Mouse (Mus musculus) liver, adult 2 months (tissue): ENCODE results near the gene Cd82. TPM values are rescaled to one million over a fixed set of nuclear protein-coding genes. Genes with fewer than 3 reads are reported as not detected.

Experiments
- DNase-seq: peaks from one replicate; pipeline ENCODE4 v3.0.0-alpha.2; 2011; ENCODE audit warnings: low read depth, low spot score; ENCODE audit errors: extremely low read depth
- H3K27ac ChIP-seq: fragments of 200-500 bp; replicated peaks from 2 replicates; pipeline ENCODE4 v1.5.1; 2012; ENCODE audit warnings: low read depth, mild to moderate bottlenecking, control low read depth, inconsistent platforms, low read length; ENCODE audit not compliant: insufficient read depth
- H3K27me3 ChIP-seq: fragments of 200-500 bp; 2 replicates; pipeline ENCODE4 v1.6.1; 2012; ENCODE audit warnings: mild to moderate bottlenecking, moderate library complexity, low read length, inconsistent platforms; ENCODE audit not compliant: control insufficient read depth, insufficient read depth
- H3K36me3 ChIP-seq: fragments of 200-500 bp; 2 replicates; pipeline ENCODE4 v1.6.1; 2012; ENCODE audit warnings: low read length, inconsistent platforms; ENCODE audit not compliant: control insufficient read depth, insufficient read depth
- H3K4me1 ChIP-seq: fragments of 200-500 bp; 2 replicates; pipeline ENCODE4 v1.6.1; 2011; ENCODE audit warnings: low read length; ENCODE audit not compliant: control insufficient read depth, insufficient read depth
- H3K4me3 ChIP-seq: fragments of 200-500 bp; 2 replicates; pipeline ENCODE4 v1.5.1; 2011; ENCODE audit warnings: low read depth, mild to moderate bottlenecking, control low read depth, low read length, moderate library complexity; ENCODE audit not compliant: insufficient read depth
- H3K79me2 ChIP-seq: fragments of 200-500 bp; 2 replicates; pipeline ENCODE4 v1.6.1; 2012; ENCODE audit warnings: inconsistent platforms, mild to moderate bottlenecking, low read length, moderate library complexity; ENCODE audit not compliant: control insufficient read depth, insufficient read depth
- H3K9ac ChIP-seq: fragments of 200-500 bp; 2 replicates; pipeline ENCODE4 v1.6.1; 2012; ENCODE audit warnings: low read depth, mild to moderate bottlenecking, control low read depth, inconsistent platforms, low read length
- CTCF ChIP-seq: fragments of 200-500 bp; IDR thresholded peaks from 2 replicates; pipeline ENCODE4 v1.5.1; 2011; ENCODE audit warnings: low read depth, low read length, control low read depth
- POLR2A ChIP-seq: fragments of 200-500 bp; IDR thresholded peaks from 2 replicates; pipeline ENCODE4 v1.6.1; 2011; ENCODE audit warnings: low read length, control low read depth; ENCODE audit not compliant: insufficient read depth; ENCODE audit errors: extremely low read depth
- WGBS: fragments of 180-500 bp; shearing (Covaris S2); methylation state at CpG from one replicate; pipeline ENCODE4 v1.1.7; 2018; 5-methylcytosine and 5-hydroxymethylcytosine counted together
- polyA plus RNA-seq: library from polyadenylated mRNA; depleted of rRNA; stranded (reverse); fragments of >200 nt; gene quantifications from 2 replicates; pipeline ENCODE4 v1.2.3, GENCODE M21; 2012
- total RNA-seq: library from RNA; depleted of rRNA; stranded (reverse); fragments of >200 nt; gene quantifications from 2 replicates; pipeline ENCODE4 v1.2.3, GENCODE M21; 2014

Cd82 gene
- total and polyA plus RNA-seq, 2 experiments, result 81.6 to 148 TPM

GRCm38 (mm10) chr2:93424307-93424984 lies 38.5 kb downstream of the Cd82 start:
- WGBS, result 89% methylated on average over 9 of the region's 9 CpGs
- TF ChIP-seq POLR2A (no peak), CTCF (no peak)
- Histone ChIP-seq H3K36me3 (peaks cover 3% of the 10 kb centered on the region; the same call in 1 of the 2 replicates), H3K27me3 (no peaks in the 10 kb centered on the region), H3K79me2 (no peaks in the 10 kb centered on the region), H3K4me1 (no peaks in the 10 kb centered on the region), H3K27ac (no peak overlapping the region), H3K9ac (no peak overlapping the region), H3K4me3 (no peak overlapping the region)
- no peak for DNase-seq

DNA sequence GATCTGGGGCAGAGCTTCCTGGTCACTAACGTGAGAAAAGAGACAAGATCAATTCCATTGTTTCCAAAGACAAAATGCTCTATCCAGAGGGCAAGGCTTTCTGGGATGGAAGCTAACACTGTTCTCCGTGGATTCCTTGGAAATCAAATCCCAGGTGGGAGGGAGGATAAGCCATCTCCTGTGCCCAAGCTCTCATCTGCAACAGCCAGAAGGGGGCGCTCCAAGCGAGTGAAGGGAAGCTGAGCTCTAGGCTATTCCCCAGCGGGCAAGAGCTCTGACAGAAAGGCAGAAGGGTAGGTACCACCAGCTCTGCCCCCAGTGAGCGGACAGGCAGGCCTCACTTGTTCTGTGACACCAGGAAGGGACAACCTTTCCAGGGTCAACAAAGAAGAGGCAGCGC lies 41.6 kb downstream of the Cd82 start:
- H3K9ac ChIP-seq, result no peak overlapping the region
- no peak overlapping the region for H3K4me3 ChIP-seq
- no peak overlapping the region for H3K27ac ChIP-seq
- H3K79me2 ChIP-seq, result no peaks in the 10 kb centered on the region
- H3K27me3 ChIP-seq, result no peaks in the 10 kb centered on the region
- peak; percentile 43 for DNase-seq
- H3K36me3 ChIP-seq, result no peaks in the 10 kb centered on the region; the same call in 1 of the 2 replicates
- TF ChIP-seq CTCF (peak; percentile 92), POLR2A (no peak)
- WGBS, result 45% methylated on average over 7 of the region's 7 CpGs
- H3K4me1 ChIP-seq, result peaks cover 10% of the 10 kb centered on the region

GRCm38 (mm10) chr2:93419971-93420370 lies 43.0 kb downstream of the Cd82 start:
- WGBS, result 93% methylated on average over 12 of the region's 12 CpGs
- no peak overlapping the region for H3K9ac ChIP-seq
- H3K36me3 ChIP-seq, result no peaks in the 10 kb centered on the region; the same call in 1 of the 2 replicates
- H3K4me1 ChIP-seq, result peaks cover 14% of the 10 kb centered on the region
- no peak overlapping the region for H3K4me3 ChIP-seq
- no peak overlapping the region for H3K27ac ChIP-seq
- H3K79me2 ChIP-seq, result no peaks in the 10 kb centered on the region
- TF ChIP-seq CTCF (no peak), POLR2A (no peak)
- DNase-seq, result no peak
- H3K27me3 ChIP-seq, result no peaks in the 10 kb centered on the region

DNA sequence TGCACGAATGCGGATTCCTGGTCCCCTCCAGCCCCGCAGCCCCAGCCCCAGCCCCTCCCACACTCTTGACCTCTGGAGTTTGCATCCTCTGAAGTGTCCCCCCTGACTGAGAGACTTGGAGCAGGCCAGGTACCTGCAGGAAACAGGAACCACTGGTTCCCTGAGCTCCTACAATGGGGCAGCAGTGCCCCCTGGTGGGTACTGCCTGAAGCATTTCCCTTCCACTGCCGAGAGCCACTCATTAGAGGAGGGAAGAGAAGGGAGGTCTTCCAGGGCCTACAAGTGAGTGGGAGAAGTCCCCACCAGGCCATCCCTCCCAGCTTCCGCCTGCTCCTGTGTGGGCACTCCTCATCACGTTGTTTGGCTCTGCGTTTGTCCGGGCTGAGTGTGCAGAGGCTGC lies 44.5 kb downstream of the Cd82 start:
- no peak overlapping the region for H3K9ac ChIP-seq
- no peaks in the 10 kb centered on the region; the same call in 1 of the 2 replicates for H3K36me3 ChIP-seq
- H3K4me3 ChIP-seq, result no peak overlapping the region
- no peaks in the 10 kb centered on the region for H3K27me3 ChIP-seq
- no peaks in the 10 kb centered on the region for H3K79me2 ChIP-seq
- no peak overlapping the region for H3K27ac ChIP-seq
- DNase-seq, result peak; percentile 30
- peaks cover 14% of the 10 kb centered on the region for H3K4me1 ChIP-seq
- 53% methylated on average over 8 of the region's 8 CpGs for WGBS
- TF ChIP-seq CTCF, result peak; percentile 94
- no peak for TF ChIP-seq POLR2A

GRCm38 (mm10) chr2:93416874-93417709 lies 45.8 kb downstream of the Cd82 start:
- 19% methylated on average over 12 of the region's 12 CpGs for WGBS
- peak; percentile 78 for DNase-seq
- Histone ChIP-seq H3K27ac (peak overlapping the region; percentile 81), H3K4me1 (peaks cover 14% of the 10 kb centered on the region), H3K79me2 (no peaks in the 10 kb centered on the region), H3K4me3 (no peak overlapping the region), H3K9ac (peak overlapping the region; percentile 56), H3K36me3 (no peaks in the 10 kb centered on the region; the same call in 1 of the 2 replicates), H3K27me3 (no peaks in the 10 kb centered on the region)
- TF ChIP-seq POLR2A (no peak), CTCF (no peak)
